Mouse (Mus musculus) lung, embryonic 14.5 days (tissue): ENCODE measurements at regions not wholly inside any gene's neighbourhood (a gene's known extent, or its start where the extent isn't known, plus 50 kb on each side); places are given as distances from the start of the nearest gene placed in this dataset.
A peak's percentile ranks its signal among the peaks of the same experiment; 100 is the strongest.

ENCODE experiments used
- ATAC-seq: fragments of 200-750 bp; cut with Nextera tagmentation; 2 replicates; pipeline ENCODE4 v1.8.0; 2017; ENCODE audit warnings: mild to moderate bottlenecking, moderate TSS enrichment, moderate library complexity; ENCODE audit not compliant: insufficient read depth
- DNase-seq: peaks from one replicate; pipeline ENCODE4 v3.0.0-alpha.2; 2015
- H3K27ac ChIP-seq: fragments of 300-500 bp; sonication (generic); 2 replicates; pipeline ENCODE4 v1.5.1; 2014; ENCODE audit warnings: low read depth, mild to moderate bottlenecking, moderate library complexity
- H3K27me3 ChIP-seq: fragments of 300-500 bp; sonication (generic); 2 replicates; pipeline ENCODE4 v1.6.1; 2014; ENCODE audit warnings: low read length, control low read depth; ENCODE audit not compliant: insufficient read depth
- H3K36me3 ChIP-seq: fragments of 300-500 bp; sonication (generic); 2 replicates; pipeline ENCODE4 v1.6.1; 2014; ENCODE audit warnings: control low read depth; ENCODE audit not compliant: insufficient read depth
- H3K4me1 ChIP-seq: fragments of 300-500 bp; sonication (generic); 2 replicates; pipeline ENCODE4 v1.6.1; 2014; ENCODE audit warnings: antibody characterized with exemption, control low read depth; ENCODE audit not compliant: insufficient read depth
- H3K4me2 ChIP-seq: fragments of 300-500 bp; sonication (generic); 2 replicates; pipeline ENCODE4 v1.6.1; 2014; ENCODE audit warnings: mild to moderate bottlenecking
- H3K4me3 ChIP-seq: fragments of 300-500 bp; sonication (generic); 2 replicates; pipeline ENCODE4 v1.5.1; 2014; ENCODE audit warnings: low read depth, low read length
- H3K9ac ChIP-seq: fragments of 300-500 bp; sonication (generic); 2 replicates; pipeline ENCODE4 v1.6.1; 2014
- H3K9me3 ChIP-seq: fragments of 300-500 bp; sonication (generic); 2 replicates; pipeline ENCODE4 v1.6.1; 2016; ENCODE audit warnings: low read depth, low read length, control low read depth
- CTCF ChIP-seq: IDR thresholded peaks from 2 replicates; pipeline ENCODE4 v1.5.1; 2016; ENCODE audit warnings: antibody characterized with exemption, low read depth
- WGBS: fragments of 180-500 bp; shearing (Covaris S2); extraction: QIAGEN DNeasy Blood & Tissue Kit; methylation state at CpG from one replicate; pipeline ENCODE4 v1.1.7; 2014; 5-methylcytosine and 5-hydroxymethylcytosine counted together

DNA sequence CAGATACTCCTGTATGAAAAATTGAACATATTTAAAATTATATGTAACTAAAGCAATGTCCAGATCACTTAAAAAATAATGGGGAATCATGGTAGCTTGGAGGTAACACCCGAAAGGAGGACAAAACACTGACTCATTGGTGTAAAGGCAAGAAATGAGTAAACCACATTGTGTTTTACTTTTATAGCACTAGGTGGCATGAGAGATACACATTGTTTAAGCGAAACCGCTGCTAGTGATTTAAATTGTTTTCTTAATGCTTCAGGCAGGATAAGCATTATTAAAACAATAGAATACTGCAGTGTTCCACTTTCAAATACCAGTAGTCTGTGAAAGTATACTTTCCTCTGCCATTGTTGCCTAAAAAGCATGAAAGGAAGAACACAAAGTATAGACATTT is 158.5 kb upstream of the 4930595M18Rik start:
- H3K27me3 ChIP-seq = no peaks in the 10 kb centered on the region
- ATAC-seq (no peak), DNase-seq (peak; percentile 17)
- peak; percentile 10; the same call in 1 of the 2 replicates for TF ChIP-seq CTCF
- WGBS = 51% methylated on average over 3 of the region's 3 CpGs
- H3K36me3 ChIP-seq = no peaks in the 10 kb centered on the region
- H3K9ac ChIP-seq = no peak overlapping the region
- no peaks in the 10 kb centered on the region for H3K4me1 ChIP-seq
- H3K4me2 ChIP-seq = no peak overlapping the region
- no peak overlapping the region for H3K4me3 ChIP-seq
- H3K9me3 ChIP-seq = no peaks in the 10 kb centered on the region
- no peak overlapping the region for H3K27ac ChIP-seq
